Mouse (Mus musculus) neutrophil, adult 83 days (primary cell): Measurements from ENCODE around the gene Golga2. TPM values are rescaled to one million over a fixed set of nuclear protein-coding genes. Genes with fewer than 3 reads are reported as not detected.

ENCODE experiments used
- total RNA-seq, 2 experiments: library from RNA; stranded (reverse); gene quantifications; one replicate each; pipeline ENCODE4 v1.2.4; 2023

Golga2 gene
- total RNA-seq, result 10 to 100 TPM; 59.8 to 63.9 TPM

GRCm38 (mm10) chr2:32287334-32287840, at the start of gene Golga2:
Gene Golga2, plus strand, starts transcription at chr2:32287384.

DNA sequence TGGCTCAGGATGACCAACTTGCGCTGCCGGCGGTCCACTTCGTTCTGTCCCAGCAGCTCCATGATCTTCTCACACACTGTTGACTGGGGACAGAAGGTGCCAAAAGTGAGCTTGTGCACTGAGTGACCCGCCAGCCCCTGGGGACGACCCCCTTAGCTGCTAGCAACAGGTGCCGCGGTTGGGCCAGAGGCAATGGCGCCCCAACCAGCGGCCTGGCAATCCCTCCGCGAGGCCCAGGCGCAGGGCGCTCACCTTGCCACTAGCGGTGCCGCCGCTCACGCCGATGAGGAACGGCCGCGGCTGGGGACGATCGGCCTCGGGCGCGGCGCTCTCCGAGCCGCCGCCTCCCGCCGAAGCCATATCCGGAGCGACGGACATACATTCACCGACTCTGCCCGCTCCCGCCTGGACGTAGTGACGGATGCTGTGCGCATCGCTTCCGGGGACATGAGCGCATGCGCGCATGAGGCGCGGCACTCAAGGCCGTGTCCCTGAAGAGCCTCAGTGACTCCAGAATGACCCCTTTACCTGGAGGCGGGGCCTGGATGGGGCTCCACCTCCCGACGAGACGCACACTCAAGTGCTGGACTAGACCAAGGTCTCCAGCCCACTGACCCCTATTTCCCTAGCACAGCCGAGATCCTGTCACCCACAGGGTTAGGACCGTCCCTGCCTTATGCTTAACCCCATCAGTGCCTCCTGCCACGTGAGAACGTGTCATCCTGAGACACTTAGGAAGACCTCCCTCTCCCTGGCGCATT, 27.3 kb upstream of the Golga2 start, which contains the start of gene Uck1:
Gene Uck1 (minus strand): TSS at position 503 of the 761 bp plus-strand sequence.

GRCm38 (mm10) chr2:32287923-32288367, 761 bp downstream of the Golga2 start, which contains the start of gene Swi5:
Gene Swi5, minus strand, starts transcription at chr2:32288075.

DNA sequence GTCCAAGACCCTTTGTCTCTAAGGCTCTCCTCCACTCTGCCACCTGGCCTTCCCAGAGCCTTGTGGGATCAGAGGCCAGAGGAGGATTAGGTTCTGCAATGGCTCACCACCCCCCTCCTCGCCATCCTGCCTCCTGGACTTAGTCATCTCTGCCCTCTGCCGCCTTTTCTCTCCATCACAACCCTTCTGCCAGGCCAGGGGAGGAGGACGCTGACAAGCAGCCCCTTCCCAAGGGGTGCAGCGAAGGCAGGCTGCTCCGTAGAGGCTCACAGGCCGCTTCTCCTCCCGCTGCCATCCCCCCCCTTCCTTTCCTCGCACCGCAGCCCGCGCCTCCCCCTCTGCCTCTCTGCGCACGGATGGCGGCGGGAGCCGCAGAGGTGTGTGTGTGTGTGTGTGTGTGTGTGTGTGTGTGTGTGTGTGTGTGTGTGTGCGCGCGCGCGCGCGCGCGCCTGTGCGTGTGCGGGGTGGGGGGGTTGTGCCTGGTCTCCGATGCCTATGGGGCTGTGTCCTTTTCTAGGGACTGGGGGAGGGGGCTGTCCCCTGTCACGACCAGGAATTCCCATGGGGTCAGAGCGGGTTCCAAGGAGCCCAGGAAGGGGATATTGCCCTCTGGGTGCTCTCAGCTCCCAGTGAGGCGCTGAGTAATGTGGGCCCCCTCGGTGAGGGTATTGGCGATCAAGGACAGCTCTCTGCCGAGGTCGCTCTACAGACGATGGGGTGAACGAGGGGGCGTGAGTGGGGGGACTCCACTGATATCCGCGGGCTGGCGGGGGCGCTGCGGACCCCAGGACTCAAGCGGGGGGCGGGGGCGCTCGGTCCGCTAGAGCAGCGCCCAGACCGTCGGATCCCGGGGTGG, 65.2 kb downstream of the Golga2 start, which contains the start of gene Ciz1:
Gene Ciz1 (plus strand): TSS at position 177 of the 856 bp plus-strand sequence.

GRCm38 (mm10) chr2:32353007-32353542, 65.9 kb downstream of the Golga2 start, which contains the start of gene Dnm1:
Gene Dnm1, minus strand, starts transcription at chr2:32353338.

Other genes with a start within 250 kb of the Golga2 start
- 10 to 100 TPM; 12.5 to 17.8 TPM for gene Fam78a, start 202.5 kb upstream of the Golga2 start, total RNA-seq
- gene Plpp7, start 191.9 kb upstream of the Golga2 start, total RNA-seq, result under 1 TPM; 0.38 to 0.46 TPM
- 10 to 100 TPM; 36.1 to 37.1 TPM for gene Prrc2b, start 136.3 kb upstream of the Golga2 start, total RNA-seq
- 10 to 100 TPM; 14.9 to 19.0 TPM for gene Pomt1, start 50.8 kb upstream of the Golga2 start, total RNA-seq
- gene Uck1, start 27.2 kb upstream of the Golga2 start, total RNA-seq, result 10 to 100 TPM; 36.1 to 43.9 TPM
- 10 to 100 TPM; 81.4 TPM for gene Swi5, start 691 bp downstream of the Golga2 start, total RNA-seq
- gene Ciz1, start 64.9 kb downstream of the Golga2 start, total RNA-seq, result 10 to 100 TPM; 75.1 to 90.9 TPM
- gene Dnm1, start 66.0 kb downstream of the Golga2 start, total RNA-seq, result under 1 TPM; 0.13 to 0.33 TPM
- gene 1110008P14Rik, start 94.6 kb downstream of the Golga2 start, total RNA-seq, result 10 to 100 TPM; 41.6 to 44.2 TPM
- 1,000 to 10,000 TPM; 9,162 to 9,449 TPM for gene Lcn2, start 100.9 kb downstream of the Golga2 start, total RNA-seq
- 10 to 100 TPM; 12.1 to 14.7 TPM for gene Ptges2, start 108.5 kb downstream of the Golga2 start, total RNA-seq
- 1 to 10 TPM; 3.9 to 5.4 TPM for gene Naif1, start 163.1 kb downstream of the Golga2 start, total RNA-seq
- 10 to 100 TPM in 1 of 2 experiments, 1 to 10 TPM in 1; 9.8 to 13.1 TPM for gene Slc25a25, start 164.1 kb downstream of the Golga2 start, total RNA-seq
- 10 to 100 TPM; 13.9 to 14.1 TPM for gene Fam102a, start 247.9 kb downstream of the Golga2 start, total RNA-seq